Mouse (Mus musculus) myocyte (in vitro differentiated cells): Measurements from ENCODE around the gene Syne2.

Experiments
- CEBPB ChIP-seq: IDR thresholded peaks from 2 replicates; pipeline ENCODE4 v1.6.1; 2011; ENCODE audit warnings: mild to moderate bottlenecking, moderate library complexity; ENCODE audit not compliant: poor library complexity, insufficient read depth, severe bottlenecking
- E2F4 ChIP-seq: IDR thresholded peaks from one replicate; pipeline ENCODE4 v1.6.1; 2011; ENCODE audit warnings: mild to moderate bottlenecking, control low read depth, moderate library complexity; ENCODE audit not compliant: insufficient read depth
- MAX ChIP-seq: IDR thresholded peaks from one replicate; pipeline ENCODE4 v1.6.1; 2011; ENCODE audit warnings: low read depth, mild to moderate bottlenecking, control low read depth
- MYOD1 ChIP-seq, 3 experiments: IDR thresholded peaks; one replicate each; pipeline ENCODE4 v1.6.1; 2011; ENCODE audit warnings: control low read depth in 2 of 3, low read depth in 2 of 3, mild to moderate bottlenecking in 2 of 3, moderate library complexity in 1 of 3; ENCODE audit not compliant: insufficient read length in 2 of 3, control insufficient read depth in 1 of 3
- MYOG ChIP-seq, 3 experiments: IDR thresholded peaks; one replicate each; pipeline ENCODE4 v1.6.1; 2011; ENCODE audit warnings: control low read depth in 2 of 3, low read depth in 2 of 3, mild to moderate bottlenecking in 2 of 3; ENCODE audit not compliant: insufficient read length in 2 of 3, control insufficient read depth in 1 of 3, insufficient read depth in 1 of 3
- POLR2A ChIP-seq: IDR thresholded peaks from one replicate; pipeline ENCODE4 v1.6.1; 2011; ENCODE audit warnings: low read depth, mild to moderate bottlenecking, control low read depth, moderate library complexity; ENCODE audit not compliant: insufficient read length
- POLR2AphosphoS2 ChIP-seq: IDR thresholded peaks from one replicate; pipeline ENCODE4 v1.6.1; 2011; ENCODE audit warnings: low read depth, control low read depth; ENCODE audit not compliant: insufficient read length
- REST ChIP-seq: IDR thresholded peaks from one replicate; pipeline ENCODE4 v1.6.1; 2011; ENCODE audit warnings: mild to moderate bottlenecking, control low read depth, moderate library complexity; ENCODE audit not compliant: insufficient read depth, insufficient read length
- SRF ChIP-seq: IDR thresholded peaks from one replicate; pipeline ENCODE4 v1.6.1; 2011; ENCODE audit warnings: low read depth; ENCODE audit not compliant: control insufficient read depth, insufficient read length
- TCF12 ChIP-seq: IDR thresholded peaks from one replicate; pipeline ENCODE4 v1.6.1; 2011; ENCODE audit warnings: mild to moderate bottlenecking, control low read depth; ENCODE audit not compliant: poor library complexity, insufficient read depth, severe bottlenecking
- USF1 ChIP-seq: IDR thresholded peaks from one replicate; pipeline ENCODE4 v1.6.1; 2011; ENCODE audit warnings: low read depth, mild to moderate bottlenecking, control low read depth, moderate library complexity

DNA sequence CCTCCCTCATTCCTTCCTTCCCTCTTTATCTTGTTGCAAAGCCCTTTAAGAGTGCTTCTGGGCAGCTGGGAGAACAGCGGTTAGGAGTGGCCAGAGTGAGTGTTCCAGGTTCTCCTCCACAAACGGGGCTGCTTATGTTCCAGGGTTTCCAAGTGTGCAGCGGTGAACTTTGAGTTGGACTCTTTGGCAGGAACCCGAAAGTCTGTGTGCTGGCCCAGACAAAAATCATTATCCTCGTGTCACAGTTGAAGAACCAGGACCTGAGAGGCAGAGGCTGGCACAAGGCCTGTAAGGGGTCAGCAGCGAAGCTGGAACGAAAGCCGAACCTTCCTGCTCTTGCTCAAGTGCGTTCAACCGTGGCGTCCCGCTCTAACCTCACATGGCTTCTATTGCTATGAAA is 28.6 kb downstream of the Syne2 start:
- TF ChIP-seq TCF12 (no peak), POLR2A (no peak), MYOG (IDR thresholded peaks at IDR 0.05; ENCODE audit: control insufficient read depth in 1 of 3, insufficient read depth in 1 of 3, insufficient read length in 2 of 3, low read depth in 2 of 3) (no peak), E2F4 (no peak), MYOD1 (IDR thresholded peaks at IDR 0.05; ENCODE audit: control insufficient read depth in 1 of 3, insufficient read length in 2 of 3, low read depth in 2 of 3) (no peak), MAX (no peak), USF1 (no peak), REST (no peak), POLR2AphosphoS2 (no peak), CEBPB (no peak), SRF (no peak)
